Mouse (Mus musculus) lung, embryonic 14.5 days (tissue): ENCODE measurements around the gene Ubash3a. TPM values are rescaled to one million over a fixed set of nuclear protein-coding genes. Genes with fewer than 3 reads are reported as not detected.

ENCODE experiments used
- ATAC-seq: fragments of 200-750 bp; cut with Nextera tagmentation; 2 replicates; pipeline ENCODE4 v1.8.0; 2017; ENCODE audit warnings: mild to moderate bottlenecking, moderate TSS enrichment, moderate library complexity; ENCODE audit not compliant: insufficient read depth
- DNase-seq: peaks from one replicate; pipeline ENCODE4 v3.0.0-alpha.2; 2015
- H3K27ac ChIP-seq: fragments of 300-500 bp; sonication (generic); 2 replicates; pipeline ENCODE4 v1.5.1; 2014; ENCODE audit warnings: low read depth, mild to moderate bottlenecking, moderate library complexity
- H3K27me3 ChIP-seq: fragments of 300-500 bp; sonication (generic); 2 replicates; pipeline ENCODE4 v1.6.1; 2014; ENCODE audit warnings: low read length, control low read depth; ENCODE audit not compliant: insufficient read depth
- H3K36me3 ChIP-seq: fragments of 300-500 bp; sonication (generic); 2 replicates; pipeline ENCODE4 v1.6.1; 2014; ENCODE audit warnings: control low read depth; ENCODE audit not compliant: insufficient read depth
- H3K4me1 ChIP-seq: fragments of 300-500 bp; sonication (generic); 2 replicates; pipeline ENCODE4 v1.6.1; 2014; ENCODE audit warnings: antibody characterized with exemption, control low read depth; ENCODE audit not compliant: insufficient read depth
- H3K4me2 ChIP-seq: fragments of 300-500 bp; sonication (generic); 2 replicates; pipeline ENCODE4 v1.6.1; 2014; ENCODE audit warnings: mild to moderate bottlenecking
- H3K4me3 ChIP-seq: fragments of 300-500 bp; sonication (generic); 2 replicates; pipeline ENCODE4 v1.5.1; 2014; ENCODE audit warnings: low read depth, low read length
- H3K9ac ChIP-seq: fragments of 300-500 bp; sonication (generic); 2 replicates; pipeline ENCODE4 v1.6.1; 2014
- H3K9me3 ChIP-seq: fragments of 300-500 bp; sonication (generic); 2 replicates; pipeline ENCODE4 v1.6.1; 2016; ENCODE audit warnings: low read depth, low read length, control low read depth
- CTCF ChIP-seq: IDR thresholded peaks from 2 replicates; pipeline ENCODE4 v1.5.1; 2016; ENCODE audit warnings: antibody characterized with exemption, low read depth
- WGBS: fragments of 180-500 bp; shearing (Covaris S2); extraction: QIAGEN DNeasy Blood & Tissue Kit; methylation state at CpG from one replicate; pipeline ENCODE4 v1.1.7; 2014; 5-methylcytosine and 5-hydroxymethylcytosine counted together
- polyA plus RNA-seq: library from polyadenylated mRNA; unstranded; fragments of >200 nt; fragmentation: Nextera tagmentation; extraction: Ambion mirVana; gene quantifications from 2 replicates; pipeline ENCODE4 v1.2.1, GENCODE M21; 2014

The Ubash3a gene
- polyA plus RNA-seq, 1 experiment from 2014 or later: 0.26 TPM

DNA sequence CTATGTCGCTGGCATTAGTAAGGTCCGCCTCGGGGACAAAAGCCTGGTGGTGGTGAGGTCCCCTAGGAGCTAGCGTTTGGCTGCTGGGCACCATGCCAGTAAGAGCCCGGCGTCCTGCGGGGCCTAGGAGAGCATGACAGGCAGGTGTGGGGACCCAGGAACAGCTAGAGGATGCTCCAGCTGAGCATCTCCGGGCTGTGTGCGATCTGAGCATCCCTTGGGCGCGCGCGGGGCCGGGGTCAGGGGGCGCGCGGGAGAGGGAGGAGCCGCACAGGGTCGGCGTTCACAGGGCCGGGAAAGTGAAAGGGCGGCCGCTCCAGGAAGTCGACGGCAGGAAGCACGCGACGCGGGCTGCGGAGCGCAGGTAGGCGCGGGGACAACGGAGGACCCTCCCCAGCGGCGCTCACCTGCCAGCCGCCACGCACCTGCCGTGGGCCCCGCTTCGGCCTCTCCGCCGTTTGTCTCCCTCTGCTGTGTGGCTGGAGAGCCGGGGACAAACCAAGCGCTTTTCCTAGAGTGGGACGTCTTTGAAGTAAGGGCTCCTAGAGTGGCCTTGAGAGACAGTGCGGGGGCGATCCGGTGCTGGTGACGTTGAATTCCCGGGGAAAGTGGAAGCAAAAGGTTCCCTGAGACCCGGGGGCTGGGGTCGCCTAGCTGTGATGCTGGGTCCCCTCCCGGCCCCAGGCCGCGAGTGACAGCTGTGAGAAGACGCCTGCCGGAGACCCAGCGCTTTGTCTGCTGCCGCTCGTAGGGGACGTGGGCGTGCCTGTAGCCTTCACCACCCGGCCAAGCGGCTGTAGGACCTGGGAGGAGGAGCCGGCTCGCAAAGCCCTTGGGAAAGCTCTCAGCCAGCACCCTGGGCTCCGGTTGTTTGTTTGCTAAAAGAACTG, 88.5 kb downstream of the Ubash3a start:
- Histone ChIP-seq H3K4me1 (peaks cover 3% of the 10 kb centered on the region; the same call in 1 of the 2 replicates), H3K27ac (peak overlapping the region; percentile 75), H3K9me3 (no peaks in the 10 kb centered on the region), H3K4me3 (peak overlapping the region; percentile 59), H3K27me3 (peaks cover 11% of the 10 kb centered on the region; the same call in 1 of the 2 replicates), H3K9ac (peak overlapping the region; percentile 62), H3K36me3 (no peaks in the 10 kb centered on the region), H3K4me2 (peak overlapping the region; percentile 97)
- under 1% methylated on average over 67 of the region's 68 CpGs for WGBS
- DNase-seq (peak; percentile 82), ATAC-seq (peak; percentile 73)
- TF ChIP-seq CTCF: 0 out of 2 replicates have a peak, but pooled peaks have one; percentile 15

Other genes with a start within 250 kb of the Ubash3a start
- gene Abcg1, start 150.2 kb upstream of the Ubash3a start, polyA plus RNA-seq: 8.4 and 9.6 TPM in 2 replicates
- not detected in 2 replicates for gene Tff3, start 78.2 kb upstream of the Ubash3a start, polyA plus RNA-seq
- not detected in 2 replicates for gene Tff2, start 63.6 kb upstream of the Ubash3a start, polyA plus RNA-seq
- not detected in 2 replicates for gene Tff1, start 42.6 kb upstream of the Ubash3a start, polyA plus RNA-seq
- not detected in 2 replicates for gene Tmprss3, start 8.9 kb upstream of the Ubash3a start, polyA plus RNA-seq
- 0.78 and 0.86 TPM in 2 replicates for gene Rsph1, start 69.5 kb downstream of the Ubash3a start, polyA plus RNA-seq
- 5.9 and 6.9 TPM in 2 replicates for gene Slc37a1, start 78.9 kb downstream of the Ubash3a start, polyA plus RNA-seq
- gene Pde9a, start 178.3 kb downstream of the Ubash3a start, polyA plus RNA-seq: 35.8 and 36.7 TPM in 2 replicates